Mouse (Mus musculus): ENCODE measurements around the gene Zfp213. TPM values are rescaled to one million over a fixed set of nuclear protein-coding genes. Genes with fewer than 3 reads are reported as not detected.
"Not testable (repeated sequence)": the region's sequence is repeated elsewhere in the genome, so short reads cannot be mapped to it uniquely, and the experiment has no call there.

Gene Zfp213
- polyA plus RNA-seq, 1 experiment = 8.7 TPM

DNA sequence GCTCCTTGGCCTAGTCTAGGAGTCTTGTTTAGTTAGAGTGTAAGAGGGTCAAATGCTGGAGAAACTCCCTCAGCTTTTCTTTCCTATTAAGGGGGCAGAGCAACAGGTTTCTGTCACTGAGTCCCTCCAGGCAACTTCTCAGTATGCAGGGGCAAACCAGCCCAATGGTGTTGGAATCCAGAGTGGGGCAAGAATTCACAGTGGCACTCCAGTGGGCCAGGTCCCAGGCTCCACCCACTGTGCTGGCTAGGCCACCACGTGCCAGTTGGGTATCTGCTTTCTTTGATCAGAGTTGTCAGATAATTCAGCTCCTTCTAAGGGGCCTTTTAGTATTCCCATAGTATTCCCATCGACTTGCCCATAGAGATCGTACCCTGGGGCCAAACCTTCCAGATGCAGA is 23.9 kb downstream of the Zfp213 start:
- TF ChIP-seq POLR2A (IDR thresholded peaks at IDR 0.05; ENCODE audit: extremely low read depth, insufficient read depth, low read length) = no peak
- TF ChIP-seq CTCF (IDR thresholded peaks at IDR 0.05; ENCODE audit: extremely low read depth, insufficient read depth, low read length) = no peak
- Histone ChIP-seq H3K4me1 (ENCODE audit: control insufficient read depth, insufficient read depth, low read length) (peaks cover 2% of the 10 kb centered on the region; the same call in 1 of the 2 replicates), H3K4me3 (ENCODE audit: insufficient read depth, low read length) (no peak overlapping the region), H3K27ac (ENCODE audit: insufficient read depth, low read length) (no peak overlapping the region)

DNA sequence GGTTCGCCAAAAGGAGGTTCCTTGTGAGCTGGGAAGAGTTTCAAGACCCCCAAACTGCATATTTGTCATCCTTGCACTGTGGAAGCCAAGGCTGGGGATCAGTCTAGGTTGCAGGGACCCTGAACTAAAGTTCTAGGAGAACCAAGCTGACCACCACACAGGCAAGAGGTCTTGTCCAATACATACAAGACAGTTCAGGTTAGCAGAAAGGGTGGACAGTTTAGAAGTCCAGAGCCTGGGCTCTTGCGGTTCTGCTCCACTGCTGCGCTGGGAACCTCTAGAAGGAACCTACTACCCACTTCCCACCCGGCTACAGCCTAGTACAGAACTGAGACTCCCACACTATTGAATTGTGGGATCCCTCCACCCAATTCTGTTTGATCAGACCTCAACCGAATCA is 24.4 kb downstream of the Zfp213 start:
- H3K27ac ChIP-seq (ENCODE audit: insufficient read depth, low read length) = no peak overlapping the region
- no peak overlapping the region for H3K4me3 ChIP-seq (ENCODE audit: insufficient read depth, low read length)
- H3K4me1 ChIP-seq (ENCODE audit: control insufficient read depth, insufficient read depth, low read length) = peaks cover 2% of the 10 kb centered on the region; the same call in 1 of the 2 replicates
- TF ChIP-seq CTCF (IDR thresholded peaks at IDR 0.05; ENCODE audit: extremely low read depth, insufficient read depth, low read length) (no peak), POLR2A (IDR thresholded peaks at IDR 0.05; ENCODE audit: extremely low read depth, insufficient read depth, low read length) (no peak)

DNA sequence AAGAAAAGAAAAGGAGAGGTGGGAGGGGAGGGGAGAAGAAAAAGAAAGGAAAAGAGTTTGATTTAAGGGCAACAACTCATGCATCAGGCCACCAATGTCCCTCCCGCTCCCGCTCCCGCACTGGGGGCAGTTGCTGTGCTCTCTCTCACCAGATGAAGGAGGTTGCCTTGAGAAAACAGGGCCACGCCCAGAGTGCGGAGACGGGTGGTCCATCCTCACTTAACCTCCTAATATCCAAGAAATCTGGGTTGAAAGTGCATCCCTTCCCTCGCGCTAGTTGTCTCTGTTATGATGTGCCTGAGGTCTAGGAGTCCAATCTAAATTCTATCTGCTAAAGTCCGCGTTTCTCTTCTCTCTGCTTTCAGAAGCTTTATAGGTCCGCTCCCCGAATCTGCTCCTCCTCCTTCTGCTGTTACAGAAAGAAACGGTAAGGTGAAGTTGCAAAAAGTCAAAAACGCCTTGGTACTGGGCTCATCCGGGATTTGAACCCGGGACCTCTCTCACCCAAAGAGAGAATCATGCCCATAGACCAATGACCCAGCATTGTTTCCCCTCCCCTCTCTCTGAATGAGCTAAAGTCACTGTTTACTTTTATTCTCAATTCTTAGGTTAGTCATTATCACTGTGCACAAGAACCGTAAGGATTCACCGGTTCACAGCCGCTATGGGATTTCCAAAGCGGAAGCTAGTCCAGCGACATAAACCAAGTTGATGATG is 25.6 kb downstream of the Zfp213 start:
- Histone ChIP-seq H3K4me3 (ENCODE audit: insufficient read depth, low read length) (peak overlapping the region; percentile 43), H3K27ac (ENCODE audit: insufficient read depth, low read length) (no peak overlapping the region), H3K4me1 (ENCODE audit: control insufficient read depth, insufficient read depth, low read length) (peaks cover 2% of the 10 kb centered on the region; the same call in 1 of the 2 replicates)
- no peak for TF ChIP-seq POLR2A (IDR thresholded peaks at IDR 0.05; ENCODE audit: extremely low read depth, insufficient read depth, low read length)
- TF ChIP-seq CTCF (IDR thresholded peaks at IDR 0.05; ENCODE audit: extremely low read depth, insufficient read depth, low read length) = no peak

DNA sequence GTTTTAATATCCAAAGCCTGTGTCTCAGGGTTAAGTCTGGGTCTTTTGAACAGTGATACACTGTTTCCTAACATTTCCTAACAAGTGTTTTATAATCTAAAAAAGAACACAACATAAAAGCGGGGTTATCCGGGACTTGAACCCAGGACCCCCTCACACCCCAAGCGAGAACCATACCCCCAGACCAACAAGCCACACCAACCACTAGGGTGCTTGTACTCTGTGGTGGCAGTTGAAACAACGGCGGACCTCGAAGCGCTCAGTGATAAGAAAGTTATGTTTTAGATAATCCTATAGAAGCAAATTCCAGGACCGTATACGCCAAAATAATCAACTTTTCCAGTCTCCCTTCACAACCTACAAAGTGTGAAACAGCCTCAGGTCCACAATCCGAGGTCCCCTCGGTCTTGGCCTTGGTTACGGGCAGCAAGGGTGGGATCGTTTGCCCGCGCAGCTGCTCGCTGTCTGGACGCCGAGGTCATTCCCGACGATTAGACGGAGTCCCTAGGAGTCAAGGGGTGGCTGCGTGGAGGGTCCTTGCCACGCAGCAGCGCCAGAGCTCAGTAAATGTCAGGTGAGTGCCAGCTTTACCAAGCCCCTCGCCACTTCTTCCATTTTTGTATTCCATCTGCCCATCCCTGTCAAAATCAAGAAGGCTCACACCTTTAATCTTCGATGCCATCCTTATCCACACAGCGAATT is 26.3 kb downstream of the Zfp213 start:
- Histone ChIP-seq H3K27ac (ENCODE audit: insufficient read depth, low read length) (no peak overlapping the region), H3K4me1 (ENCODE audit: control insufficient read depth, insufficient read depth, low read length) (peaks cover 2% of the 10 kb centered on the region; the same call in 1 of the 2 replicates), H3K4me3 (ENCODE audit: insufficient read depth, low read length) (peak overlapping the region; percentile 43; the same call in 1 of the 2 replicates)
- no peak for TF ChIP-seq POLR2A (IDR thresholded peaks at IDR 0.05; ENCODE audit: extremely low read depth, insufficient read depth, low read length)
- no peak for TF ChIP-seq CTCF (IDR thresholded peaks at IDR 0.05; ENCODE audit: extremely low read depth, insufficient read depth, low read length)

DNA sequence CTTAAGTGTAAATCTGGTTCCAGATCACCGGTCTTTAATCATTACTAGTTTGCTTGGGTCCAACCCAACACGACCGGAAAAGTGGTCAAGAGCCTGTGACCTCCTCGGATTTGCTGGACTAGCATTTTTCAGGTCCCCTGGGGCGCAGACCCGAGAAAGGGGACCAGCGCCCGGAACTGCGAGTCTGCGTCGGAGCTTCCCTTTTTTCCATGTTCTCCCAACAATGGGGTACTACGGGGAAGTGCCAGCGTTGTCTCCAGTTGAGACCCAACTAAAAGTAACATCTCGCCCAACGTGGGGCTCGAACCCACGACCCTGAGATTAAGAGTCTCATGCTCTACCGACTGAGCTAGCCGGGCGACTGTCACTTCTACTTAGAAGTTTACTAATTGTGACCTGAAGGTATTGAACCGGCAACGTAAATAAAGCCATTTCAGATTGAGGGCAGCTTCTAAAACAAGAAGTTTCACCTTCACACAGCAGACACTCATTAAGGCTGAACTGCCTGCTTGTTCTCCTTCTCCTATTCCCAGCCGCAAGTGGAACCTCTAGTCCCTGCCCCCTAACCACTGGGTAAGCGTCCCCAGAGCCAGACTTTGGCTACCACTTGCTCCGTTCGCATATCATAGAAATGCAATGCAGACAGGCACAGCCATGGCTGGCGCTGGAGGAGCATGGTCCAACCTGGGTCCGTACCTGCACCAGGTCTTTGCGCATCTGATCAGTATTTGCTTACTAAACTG is 28.8 kb downstream of the Zfp213 start:
- H3K4me3 ChIP-seq (ENCODE audit: insufficient read depth, low read length); H3K27ac ChIP-seq (ENCODE audit: insufficient read depth, low read length); H3K4me1 ChIP-seq (ENCODE audit: control insufficient read depth, insufficient read depth, low read length): not testable (repeated sequence)

DNA sequence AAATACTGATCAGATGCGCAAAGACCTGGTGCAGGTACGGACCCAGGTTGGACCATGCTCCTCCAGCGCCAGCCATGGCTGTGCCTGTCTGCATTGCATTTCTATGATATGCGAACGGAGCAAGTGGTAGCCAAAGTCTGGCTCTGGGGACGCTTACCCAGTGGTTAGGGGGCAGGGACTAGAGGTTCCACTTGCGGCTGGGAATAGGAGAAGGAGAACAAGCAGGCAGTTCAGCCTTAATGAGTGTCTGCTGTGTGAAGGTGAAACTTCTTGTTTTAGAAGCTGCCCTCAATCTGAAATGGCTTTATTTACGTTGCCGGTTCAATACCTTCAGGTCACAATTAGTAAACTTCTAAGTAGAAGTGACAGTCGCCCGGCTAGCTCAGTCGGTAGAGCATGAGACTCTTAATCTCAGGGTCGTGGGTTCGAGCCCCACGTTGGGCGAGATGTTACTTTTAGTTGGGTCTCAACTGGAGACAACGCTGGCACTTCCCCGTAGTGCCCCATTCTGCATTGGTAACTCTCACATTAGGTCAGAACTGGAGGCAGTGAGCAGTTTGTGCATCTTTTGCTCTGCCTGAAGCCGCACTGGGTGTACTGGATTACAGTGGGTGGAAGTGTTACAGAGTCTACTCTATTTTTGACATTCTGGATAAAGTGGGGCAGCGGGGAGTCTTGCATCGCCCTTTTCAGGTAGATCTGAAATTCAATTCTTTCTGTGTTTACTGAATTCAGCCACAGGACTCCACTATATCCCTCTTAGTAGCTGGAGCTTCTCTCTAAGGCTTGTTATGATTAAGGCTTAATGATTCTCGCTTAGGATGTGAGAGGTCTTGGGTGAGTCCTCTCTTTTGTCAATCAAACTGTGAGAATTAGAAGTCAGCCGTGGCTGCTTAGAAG is 30.2 kb downstream of the Zfp213 start:
- H3K4me1 ChIP-seq (ENCODE audit: control insufficient read depth, insufficient read depth, low read length); H3K27ac ChIP-seq (ENCODE audit: insufficient read depth, low read length); H3K4me3 ChIP-seq (ENCODE audit: insufficient read depth, low read length): not testable (repeated sequence)

DNA sequence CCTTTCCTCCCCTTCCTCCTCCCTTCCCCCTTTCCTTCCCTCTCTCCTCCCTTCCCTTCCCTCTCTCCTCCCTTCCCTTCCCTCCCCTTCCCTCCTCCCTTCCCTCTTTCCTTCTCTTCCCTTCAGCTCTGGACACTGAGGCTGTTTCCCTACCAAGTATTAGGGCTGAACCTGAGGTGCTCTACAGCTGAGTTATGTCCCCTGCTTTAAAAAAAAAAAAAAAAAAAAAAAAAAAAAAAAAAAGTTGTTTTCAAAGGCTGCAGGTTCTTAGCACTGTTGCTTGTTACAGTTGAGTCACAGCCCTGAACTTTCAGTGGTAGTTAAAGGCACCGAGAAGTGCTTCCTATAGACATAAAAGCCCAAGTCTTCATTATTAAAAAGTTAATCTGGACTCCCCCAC is 32.6 kb downstream of the Zfp213 start:
- not testable (repeated sequence) for H3K4me3 ChIP-seq (ENCODE audit: insufficient read depth, low read length); H3K27ac ChIP-seq (ENCODE audit: insufficient read depth, low read length)

DNA sequence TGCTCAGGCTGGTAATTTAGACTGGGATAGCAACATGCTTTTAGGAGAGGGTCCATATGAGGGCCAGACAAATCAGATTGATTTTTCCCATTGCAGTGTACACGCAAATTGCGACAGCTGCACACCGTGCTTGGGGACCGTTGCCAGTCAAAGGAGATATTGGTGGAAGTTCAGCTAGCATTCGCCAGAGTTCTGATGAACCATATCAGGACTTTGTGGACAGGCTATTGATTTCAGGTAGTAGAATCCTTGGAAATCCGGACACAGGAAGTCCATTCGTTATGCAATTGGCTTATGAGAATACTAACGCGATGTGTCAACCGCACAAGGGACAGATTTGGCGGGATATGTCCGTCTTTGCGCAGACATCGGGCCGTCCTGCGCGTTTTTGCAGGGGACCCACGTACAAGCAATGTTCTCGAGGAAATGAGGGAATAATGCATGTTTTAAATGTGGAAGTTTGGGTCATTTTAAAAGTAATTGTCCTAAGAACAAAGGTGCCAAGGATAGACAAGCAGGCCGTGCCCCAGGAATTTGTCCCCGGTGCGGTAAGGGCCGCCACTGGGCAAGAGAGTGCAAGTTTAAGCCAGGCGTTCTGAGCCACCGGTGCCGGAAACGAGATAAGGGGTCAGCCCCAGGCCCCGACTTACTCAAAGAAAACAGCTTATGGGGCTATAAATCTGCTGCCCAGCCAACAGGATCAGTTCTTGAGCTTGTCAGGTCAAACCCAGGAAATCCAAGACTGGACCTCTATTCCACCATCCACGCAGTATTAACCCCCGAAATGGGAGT is 40.9 kb downstream of the Zfp213 start:
- not testable (repeated sequence) for H3K4me3 ChIP-seq (ENCODE audit: insufficient read depth, low read length); H3K4me1 ChIP-seq (ENCODE audit: control insufficient read depth, insufficient read depth, low read length); H3K27ac ChIP-seq (ENCODE audit: insufficient read depth, low read length)

More for the DNA sequence above, 32.6 kb downstream of the Zfp213 start:
- H3K4me1 ChIP-seq (ENCODE audit: control insufficient read depth, insufficient read depth, low read length) = not testable (repeated sequence)

Measured in cortical plate, adult 2 months (tissue).